Mouse (Mus musculus) C2C12 (cell line): ENCODE measurements around the gene Fam71f2. TPM values are rescaled to one million over a fixed set of nuclear protein-coding genes. Genes with fewer than 3 reads are reported as not detected.

Experiments
- H3K27me3 ChIP-seq: one replicate; pipeline ENCODE4 v1.6.1; 2011; ENCODE audit not compliant: control insufficient read depth, insufficient read depth, insufficient read length
- H3K36me3 ChIP-seq: one replicate; pipeline ENCODE4 v1.6.1; 2011; ENCODE audit not compliant: control insufficient read depth, insufficient read depth
- H3K4me3 ChIP-seq: one replicate; pipeline ENCODE4 v1.5.1; 2011; ENCODE audit warnings: mild to moderate bottlenecking, control low read depth; ENCODE audit not compliant: poor library complexity, insufficient read depth, severe bottlenecking
- H3K79me2 ChIP-seq: one replicate; pipeline ENCODE4 v1.6.1; 2011; ENCODE audit not compliant: control insufficient read depth, insufficient read depth
- H3K79me3 ChIP-seq: one replicate; pipeline ENCODE4 v1.6.1; 2011; ENCODE audit warnings: low read depth, control low read depth
- H3ac ChIP-seq: one replicate; pipeline ENCODE3; 2011; ENCODE audit warnings: low read depth; ENCODE audit not compliant: control insufficient read depth, insufficient read length
- CEBPB ChIP-seq: IDR thresholded peaks from one replicate; pipeline ENCODE4 v1.6.1; 2011; ENCODE audit warnings: low read depth, mild to moderate bottlenecking, control low read depth, moderate library complexity
- CTCF ChIP-seq: IDR thresholded peaks from one replicate; pipeline ENCODE4 v1.5.1; 2011; ENCODE audit not compliant: control insufficient read depth, insufficient read depth, insufficient read length
- FOSL1 ChIP-seq: IDR thresholded peaks from one replicate; pipeline ENCODE4 v1.8.0; 2011; ENCODE audit warnings: mild to moderate bottlenecking, low read length; ENCODE audit not compliant: poor library complexity, insufficient read depth, severe bottlenecking
- MAX ChIP-seq: IDR thresholded peaks from one replicate; pipeline ENCODE4 v1.6.1; 2011; ENCODE audit warnings: mild to moderate bottlenecking, control low read depth
- MYOD1 ChIP-seq: IDR thresholded peaks from one replicate; pipeline ENCODE4 v1.6.1; 2011; ENCODE audit warnings: low read depth; ENCODE audit not compliant: control insufficient read depth, insufficient read length
- MYOG ChIP-seq: IDR thresholded peaks from one replicate; pipeline ENCODE4 v1.6.1; 2011; ENCODE audit not compliant: control insufficient read depth, insufficient read length; ENCODE audit errors: extremely low read depth
- USF1 ChIP-seq: IDR thresholded peaks from one replicate; pipeline ENCODE4 v1.6.1; 2011; ENCODE audit warnings: low read depth, mild to moderate bottlenecking, control low read depth, moderate library complexity
- polyA plus RNA-seq: library from polyadenylated mRNA; unstranded; fragments of >200 nt; fragmentation: generic; extraction: Trizol; gene quantifications from one replicate; pipeline ENCODE4 v1.2.1, GENCODE M21; 2012; ENCODE audit warnings: missing spikeins

Fam71f2 gene
- polyA plus RNA-seq, 1 experiment: 0.19 TPM

DNA sequence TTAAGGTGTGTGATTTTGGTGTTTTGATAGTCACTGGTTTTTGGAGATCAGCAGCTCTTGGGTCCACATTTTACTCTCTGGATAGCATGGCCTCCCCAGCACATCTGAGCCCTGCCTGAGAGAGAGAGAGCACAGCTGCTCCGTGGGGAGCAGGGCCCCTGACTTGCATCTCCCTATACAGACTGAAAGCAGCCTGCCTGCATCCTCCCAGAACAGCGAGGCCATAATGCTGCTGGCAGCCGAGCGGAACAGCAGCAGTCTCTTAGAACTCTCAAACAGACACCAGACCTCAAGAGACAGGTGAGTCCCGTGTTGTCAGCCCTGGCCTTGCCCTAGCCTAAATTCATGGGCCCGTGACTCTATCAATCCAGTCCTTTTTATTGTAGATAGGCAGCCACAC, 8.1 kb downstream of the Fam71f2 start:
- TF ChIP-seq USF1 (no peak), MYOG (no peak), MYOD1 (no peak), MAX (no peak), CTCF (no peak), FOSL1 (no peak), CEBPB (no peak)
- Histone ChIP-seq H3K4me3 (no peak overlapping the region), H3K79me2 (no peaks in the 10 kb centered on the region), H3ac (no peak overlapping the region), H3K79me3 (no peaks in the 10 kb centered on the region), H3K36me3 (no peaks in the 10 kb centered on the region), H3K27me3 (no peaks in the 10 kb centered on the region)

DNA sequence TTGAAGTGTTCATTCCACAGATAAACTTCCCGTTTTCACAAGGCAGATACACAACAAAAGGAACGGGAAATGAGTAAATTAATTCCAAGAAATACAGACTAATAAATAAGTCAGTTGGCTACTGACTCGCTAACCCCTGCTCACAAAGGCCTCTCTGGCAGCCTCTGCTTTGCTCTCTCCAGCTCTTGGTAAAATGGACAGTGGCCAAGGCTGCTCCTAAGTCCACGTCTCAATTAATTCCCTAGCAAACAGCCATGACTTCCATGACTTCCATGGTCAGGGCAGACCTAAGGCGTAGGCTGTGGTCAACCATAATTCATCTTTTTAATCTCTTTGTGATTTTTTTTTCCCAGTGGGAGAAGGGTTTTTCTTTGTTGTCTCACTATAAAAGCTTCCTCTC, 8.6 kb downstream of the Fam71f2 start:
- H3ac ChIP-seq: no peak overlapping the region
- no peak for TF ChIP-seq USF1
- no peak overlapping the region for H3K4me3 ChIP-seq
- H3K36me3 ChIP-seq: no peaks in the 10 kb centered on the region
- H3K27me3 ChIP-seq: no peaks in the 10 kb centered on the region
- no peaks in the 10 kb centered on the region for H3K79me3 ChIP-seq
- no peaks in the 10 kb centered on the region for H3K79me2 ChIP-seq

DNA sequence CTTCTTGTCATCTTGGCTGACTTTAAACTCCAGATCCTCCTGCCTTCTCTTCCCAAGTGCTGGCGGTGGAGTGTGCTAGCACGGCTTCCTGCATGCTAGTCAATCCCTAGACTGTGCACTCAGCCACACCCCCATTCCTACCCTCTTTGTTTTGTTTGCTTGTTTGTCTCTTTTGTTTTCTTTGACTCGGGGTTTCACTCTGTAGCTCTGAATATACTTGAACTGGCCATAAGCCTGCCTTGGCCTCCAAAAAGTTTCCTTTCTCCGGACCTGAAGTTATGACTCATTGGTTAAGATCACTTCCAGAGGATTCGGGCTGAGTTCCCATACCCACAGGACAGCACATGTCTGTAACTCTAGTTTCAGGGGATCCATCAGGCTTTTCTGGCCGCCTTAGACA, 9.3 kb downstream of the Fam71f2 start:
- no peaks in the 10 kb centered on the region for H3K79me2 ChIP-seq
- no peaks in the 10 kb centered on the region for H3K27me3 ChIP-seq
- no peak overlapping the region for H3ac ChIP-seq
- H3K36me3 ChIP-seq: no peaks in the 10 kb centered on the region
- no peaks in the 10 kb centered on the region for H3K79me3 ChIP-seq
- TF ChIP-seq CTCF (no peak), CEBPB (no peak), FOSL1 (no peak), MYOD1 (no peak), USF1 (no peak), MYOG (no peak), MAX (no peak)
- H3K4me3 ChIP-seq: no peak overlapping the region

DNA sequence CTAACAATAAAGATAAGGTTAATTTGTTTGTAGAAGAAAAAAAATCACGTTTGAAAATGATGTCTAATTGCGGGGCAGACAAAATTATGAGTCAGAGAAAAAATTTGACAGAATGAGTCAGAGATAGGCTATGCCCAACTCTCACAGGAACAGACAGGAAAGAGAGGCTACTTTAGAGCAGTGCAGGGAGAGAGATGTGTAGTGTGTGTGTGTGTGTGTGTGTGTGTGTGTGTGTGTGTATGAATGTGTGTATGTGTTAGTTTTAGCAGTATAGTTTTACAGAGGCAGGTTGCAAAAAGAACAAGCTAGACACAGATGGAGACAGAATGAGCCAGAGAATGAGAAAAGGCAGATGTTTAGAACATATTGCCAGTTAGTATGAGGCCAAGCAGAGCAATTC, 19.7 kb downstream of the Fam71f2 start:
- H3K27me3 ChIP-seq: no peaks in the 10 kb centered on the region
- no peaks in the 10 kb centered on the region for H3K36me3 ChIP-seq
- no peak overlapping the region for H3K4me3 ChIP-seq
- no peak for TF ChIP-seq CTCF
- peak; percentile 83 for TF ChIP-seq FOSL1
- no peaks in the 10 kb centered on the region for H3K79me2 ChIP-seq
- no peaks in the 10 kb centered on the region for H3K79me3 ChIP-seq
- no peak overlapping the region for H3ac ChIP-seq

DNA sequence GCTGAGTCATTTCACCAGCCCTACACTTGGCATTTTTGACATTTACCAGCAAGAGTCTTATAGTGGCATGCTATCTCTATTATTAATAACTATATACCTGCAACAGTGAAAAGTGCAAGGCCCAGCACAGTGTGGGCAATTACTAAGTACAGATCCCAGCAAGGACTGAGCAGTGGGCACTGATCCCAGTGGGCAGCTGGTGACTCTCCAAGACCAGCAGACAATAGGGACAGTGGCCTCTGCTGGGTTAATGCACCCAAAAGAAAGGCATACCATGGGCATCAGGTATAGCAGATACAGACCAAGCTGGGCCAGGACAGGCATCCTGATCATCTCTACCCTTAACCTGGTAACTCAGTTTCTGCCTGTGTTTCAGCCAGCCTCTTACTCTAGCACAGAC, 23.9 kb downstream of the Fam71f2 start:
- H3K36me3 ChIP-seq: no peaks in the 10 kb centered on the region
- TF ChIP-seq MYOD1 (no peak), MYOG (no peak), FOSL1 (no peak), CEBPB (no peak), MAX (no peak), CTCF (no peak), USF1 (no peak)
- no peak overlapping the region for H3ac ChIP-seq
- H3K79me2 ChIP-seq: no peaks in the 10 kb centered on the region
- no peaks in the 10 kb centered on the region for H3K79me3 ChIP-seq
- no peak overlapping the region for H3K4me3 ChIP-seq
- H3K27me3 ChIP-seq: no peaks in the 10 kb centered on the region

DNA sequence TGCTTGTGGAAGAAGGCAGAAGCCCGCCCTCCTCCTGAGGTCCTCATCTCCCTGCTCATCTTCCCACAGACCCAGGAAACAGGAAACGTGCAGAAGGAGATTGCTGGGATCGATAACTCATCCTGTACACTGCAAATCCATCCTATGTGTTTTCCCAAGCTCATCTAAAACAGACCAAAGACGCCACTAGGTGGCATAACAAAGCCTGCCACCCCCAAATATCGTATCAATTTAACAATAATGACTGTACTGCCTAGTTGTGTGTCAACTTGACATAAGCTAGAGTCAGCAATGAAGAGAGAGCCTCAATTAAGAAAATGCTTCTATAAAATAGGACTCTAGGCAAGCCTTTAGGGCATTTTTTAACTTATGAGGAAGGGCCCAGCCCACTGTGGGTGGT, 24.3 kb downstream of the Fam71f2 start:
- Histone ChIP-seq H3K4me3 (no peak overlapping the region), H3K27me3 (no peaks in the 10 kb centered on the region), H3K36me3 (no peaks in the 10 kb centered on the region), H3ac (no peak overlapping the region), H3K79me3 (no peaks in the 10 kb centered on the region), H3K79me2 (no peaks in the 10 kb centered on the region)
- TF ChIP-seq FOSL1 (no peak), USF1 (no peak), MAX (no peak), MYOG (no peak), CEBPB (no peak), CTCF (no peak)

DNA sequence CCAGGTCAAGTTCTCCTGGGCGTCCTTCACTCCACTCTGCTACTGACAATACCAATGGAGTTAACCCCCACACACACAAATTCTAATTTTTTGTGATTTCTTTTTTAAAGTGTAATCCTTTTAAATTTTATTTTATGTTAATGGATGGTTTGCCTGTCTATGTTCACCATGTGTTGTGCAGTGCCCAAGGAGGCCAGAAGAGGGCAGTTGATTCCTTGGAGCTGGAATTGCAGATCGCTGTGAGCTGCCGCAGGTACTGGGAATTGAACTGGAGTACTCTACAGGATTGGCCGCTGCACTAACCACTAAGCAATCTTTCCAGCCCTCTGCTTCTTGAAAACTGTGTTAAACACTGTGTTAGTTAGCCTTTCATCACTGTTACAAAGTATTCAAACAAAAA, 26.1 kb downstream of the Fam71f2 start:
- Histone ChIP-seq H3K27me3 (no peaks in the 10 kb centered on the region), H3K79me2 (no peaks in the 10 kb centered on the region), H3K4me3 (no peak overlapping the region), H3K79me3 (no peaks in the 10 kb centered on the region), H3ac (no peak overlapping the region), H3K36me3 (no peaks in the 10 kb centered on the region)
- TF ChIP-seq USF1 (no peak), FOSL1 (no peak), CEBPB (no peak), MYOD1 (no peak), MAX (no peak), MYOG (no peak)
